Mouse (Mus musculus) heart, postnatal 10 days (tissue): Measurements from ENCODE around the gene Kcnj6. TPM values are rescaled to one million over a fixed set of nuclear protein-coding genes. Genes with fewer than 3 reads are reported as not detected.

Experiments
- DNase-seq, 2 experiments: peaks; one replicate each; pipeline ENCODE4 v3.0.0; 2021
- intact Hi-C: fragments of 180-260 bp; cut with DNase I; formaldehyde crosslinking; loops from one replicate; pipeline ENCODE4 v1.15.1; 2025
- total RNA-seq, 2 experiments: library from RNA; stranded (reverse); gene quantifications; 2 replicates each; pipeline ENCODE4 v1.2.3; 2021

Gene Kcnj6
- total RNA-seq, 2 experiments from 2014 or later: not detected

GRCm38 (mm10) chr16:94946848-94947247 is 50.7 kb downstream of the Kcnj6 start:
- intact Hi-C loops: no loop called here
- no peak for DNase-seq

GRCm38 (mm10) chr16:94932702-94933101 is 64.8 kb downstream of the Kcnj6 start:
- DNase-seq: no peak
- intact Hi-C loops: no loop called here

- peak; percentile 6 to 7 for DNase-seq
- intact Hi-C loops: no loop called here
Measured at GRCm38 (mm10) chr16:94931343-94932301, 65.9 kb downstream of the Kcnj6 start.

GRCm38 (mm10) chr16:94925364-94925763 is 72.1 kb downstream of the Kcnj6 start:
- no peak for DNase-seq
- intact Hi-C loops: no loop called here

GRCm38 (mm10) chr16:94919177-94919576 is 78.3 kb downstream of the Kcnj6 start:
- intact Hi-C loops: no loop called here
- DNase-seq: no peak

GRCm38 (mm10) chr16:94906026-94906425 is 91.5 kb downstream of the Kcnj6 start:
- DNase-seq: no peak
- intact Hi-C loops: no loop called here

- no peak for DNase-seq
Measured at GRCm38 (mm10) chr16:94898832-94899231, 98.7 kb downstream of the Kcnj6 start.

GRCm38 (mm10) chr16:94892162-94892650 is 105.3 kb downstream of the Kcnj6 start:
- intact Hi-C loops: no loop called here

More at GRCm38 (mm10) chr16:94898832-94899231, 98.7 kb downstream of the Kcnj6 start:
- intact Hi-C loops: no loop called here

GRCm38 (mm10) chr16:94890581-94890980 is 106.9 kb downstream of the Kcnj6 start:
- DNase-seq: peak; percentile 2 to 8
- intact Hi-C loops: no loop called here

More at GRCm38 (mm10) chr16:94892162-94892650, 105.3 kb downstream of the Kcnj6 start:
- DNase-seq: no peak

- intact Hi-C loops: no loop called here
- DNase-seq: no peak
Measured at GRCm38 (mm10) chr16:94890056-94890455, 107.4 kb downstream of the Kcnj6 start.

GRCm38 (mm10) chr16:94888554-94888953 is 108.9 kb downstream of the Kcnj6 start:
- no peak for DNase-seq
- intact Hi-C loops: no loop called here

GRCm38 (mm10) chr16:94886398-94886797 is 111.1 kb downstream of the Kcnj6 start:
- intact Hi-C loops: no loop called here

GRCm38 (mm10) chr16:94885062-94885461 is 112.4 kb downstream of the Kcnj6 start:
- DNase-seq: no peak
- intact Hi-C loops: no loop called here

More at GRCm38 (mm10) chr16:94886398-94886797, 111.1 kb downstream of the Kcnj6 start:
- no peak for DNase-seq

GRCm38 (mm10) chr16:94883909-94884308 is 113.6 kb downstream of the Kcnj6 start:
- intact Hi-C loops: no loop called here
- no peak for DNase-seq

- DNase-seq: no peak
- intact Hi-C loops: no loop called here
Measured at GRCm38 (mm10) chr16:94883196-94883595, 114.3 kb downstream of the Kcnj6 start.

GRCm38 (mm10) chr16:94882111-94882510 is 115.4 kb downstream of the Kcnj6 start:
- intact Hi-C loops: no loop called here
- DNase-seq: no peak

- intact Hi-C loops: no loop called here
- no peak for DNase-seq
Measured at GRCm38 (mm10) chr16:94872614-94873272, 124.8 kb downstream of the Kcnj6 start.

- DNase-seq: no peak
- intact Hi-C loops: no loop called here
Measured at GRCm38 (mm10) chr16:94868354-94868753, 129.1 kb downstream of the Kcnj6 start.

- DNase-seq: peak; percentile 8 to 16
- intact Hi-C loops: no loop called here
Measured at GRCm38 (mm10) chr16:94866300-94866956, 131.1 kb downstream of the Kcnj6 start.

- no peak for DNase-seq
- intact Hi-C loops: no loop called here
Measured at GRCm38 (mm10) chr16:94865796-94866195, 131.7 kb downstream of the Kcnj6 start.

GRCm38 (mm10) chr16:94865101-94865500 is 132.4 kb downstream of the Kcnj6 start:
- no peak for DNase-seq
- intact Hi-C loops: no loop called here
